Mouse (Mus musculus): ENCODE data around the gene Scrn1. TPM values are rescaled to one million over a fixed set of nuclear protein-coding genes. Genes with fewer than 3 reads are reported as not detected.
A peak's percentile ranks its signal among the peaks of the same experiment; 100 is the strongest.

Gene Scrn1
- polyA plus RNA-seq, 1 experiment from 2014 or later: 2.8 TPM

DNA sequence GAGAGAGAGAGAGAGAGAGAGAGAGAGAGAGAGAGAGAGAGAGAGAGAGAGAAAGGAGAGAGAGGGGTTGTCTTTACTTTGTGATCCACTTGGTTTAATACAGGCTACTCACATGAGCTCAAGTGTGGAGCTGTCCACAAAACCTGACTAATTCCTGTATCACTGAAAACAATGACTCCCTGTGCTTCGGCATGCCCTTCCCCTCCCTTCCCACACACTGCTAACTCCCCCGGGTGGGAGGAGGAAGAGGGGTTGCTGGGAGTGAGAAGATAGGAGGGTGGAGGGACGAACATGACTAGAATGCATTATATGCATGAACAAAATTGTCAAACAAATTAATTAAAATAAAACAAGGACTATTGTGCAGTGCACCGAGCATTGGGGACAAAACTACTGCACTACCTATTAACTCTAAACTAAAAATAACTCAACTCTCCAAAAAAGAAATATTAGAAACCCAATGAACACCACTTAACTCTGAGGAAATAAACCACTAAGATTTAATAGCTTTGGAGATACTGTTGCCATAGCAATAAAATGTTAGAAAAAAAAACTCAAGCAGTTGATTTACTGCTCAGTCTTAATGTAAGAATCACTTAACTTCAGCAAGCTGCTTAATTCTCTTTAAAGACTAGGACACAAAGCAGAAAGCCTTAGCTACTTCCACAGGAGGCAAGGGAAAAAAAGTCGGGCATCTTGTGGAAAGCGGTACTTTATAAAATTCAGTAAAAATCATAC, 7.1 kb upstream of the Scrn1 start:
- Histone ChIP-seq H3K4me3 (ENCODE audit: low read depth, low read length) (no peak overlapping the region), H3K4me1 (ENCODE audit: insufficient read depth, low read depth, low read length) (no peaks in the 10 kb centered on the region), H3K9ac (replicated peaks; ENCODE audit: low read depth) (no peak overlapping the region), H3K36me3 (ENCODE audit: insufficient read depth, low read length) (no peaks in the 10 kb centered on the region), H3K9me3 (ENCODE audit: low read length) (no peaks in the 10 kb centered on the region), H3K4me2 (replicated peaks; ENCODE audit: low read depth, low read length) (no peak overlapping the region), H3K27ac (ENCODE audit: low read length) (no peak overlapping the region), H3K27me3 (replicated peaks; ENCODE audit: insufficient read depth, low read length) (no peaks in the 10 kb centered on the region)
- DNase-seq (ENCODE audit: low spot score): peak; percentile 21
- TF ChIP-seq EP300 (IDR thresholded peaks at IDR 0.05) (no peak), CTCF (IDR thresholded peaks at IDR 0.05) (no peak)
- 34% methylated on average over 6 of the region's 6 CpGs for WGBS
- no peak for ATAC-seq

DNA sequence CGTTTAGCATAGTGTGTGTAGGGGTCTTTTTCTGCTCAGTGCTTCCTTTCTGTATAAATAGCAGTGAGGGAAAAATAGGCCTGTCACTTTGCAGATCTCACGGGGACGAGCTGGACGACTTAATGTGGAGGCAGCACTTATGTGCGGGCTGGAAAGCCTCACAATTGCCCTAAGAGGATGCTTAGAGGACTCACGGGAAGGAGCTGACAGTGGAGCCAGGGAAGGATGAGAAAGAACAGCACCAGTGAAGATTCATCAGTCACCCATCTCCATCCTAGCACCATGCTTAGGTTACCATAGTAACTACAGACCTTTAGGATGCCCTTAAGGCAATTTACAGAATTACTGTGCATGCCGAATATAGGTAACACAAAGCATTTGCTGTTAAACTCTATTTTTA, 3.5 kb upstream of the Scrn1 start:
- Histone ChIP-seq H3K4me2 (replicated peaks; ENCODE audit: low read depth, low read length) (no peak overlapping the region), H3K36me3 (ENCODE audit: insufficient read depth, low read length) (no peaks in the 10 kb centered on the region), H3K9ac (replicated peaks; ENCODE audit: low read depth) (no peak overlapping the region), H3K27ac (ENCODE audit: low read length) (no peak overlapping the region), H3K9me3 (ENCODE audit: low read length) (no peaks in the 10 kb centered on the region), H3K4me1 (ENCODE audit: insufficient read depth, low read depth, low read length) (no peaks in the 10 kb centered on the region), H3K4me3 (ENCODE audit: low read depth, low read length) (no peak overlapping the region), H3K27me3 (replicated peaks; ENCODE audit: insufficient read depth, low read length) (no peaks in the 10 kb centered on the region)
- WGBS: 54% methylated on average over 7 of the region's 7 CpGs
- no peak for DNase-seq (ENCODE audit: low spot score)
- no peak for ATAC-seq
- no peak for TF ChIP-seq EP300 (IDR thresholded peaks at IDR 0.05)
- TF ChIP-seq CTCF (IDR thresholded peaks at IDR 0.05): no peak

GRCm38 (mm10) chr6:54566546-54566919, 244 bp upstream of the Scrn1 start:
- ATAC-seq (no peak), DNase-seq (ENCODE audit: low spot score) (no peak)
- Histone ChIP-seq H3K4me2 (replicated peaks; ENCODE audit: low read depth, low read length) (peak overlapping the region; percentile 74), H3K27ac (ENCODE audit: low read length) (no peak overlapping the region), H3K9ac (replicated peaks; ENCODE audit: low read depth) (no peak overlapping the region), H3K9me3 (ENCODE audit: low read length) (no peaks in the 10 kb centered on the region), H3K4me1 (ENCODE audit: insufficient read depth, low read depth, low read length) (no peaks in the 10 kb centered on the region), H3K36me3 (ENCODE audit: insufficient read depth, low read length) (no peaks in the 10 kb centered on the region), H3K4me3 (ENCODE audit: low read depth, low read length) (peak overlapping the region; percentile 37), H3K27me3 (replicated peaks; ENCODE audit: insufficient read depth, low read length) (no peaks in the 10 kb centered on the region)
- no peak for TF ChIP-seq EP300 (IDR thresholded peaks at IDR 0.05)
- TF ChIP-seq CTCF (IDR thresholded peaks at IDR 0.05): no peak
- WGBS: 13% methylated on average over 6 of the region's 6 CpGs

- Histone ChIP-seq H3K4me3 (ENCODE audit: low read depth, low read length) (no peak overlapping the region), H3K9ac (replicated peaks; ENCODE audit: low read depth) (no peak overlapping the region), H3K9me3 (ENCODE audit: low read length) (no peaks in the 10 kb centered on the region), H3K27me3 (replicated peaks; ENCODE audit: insufficient read depth, low read length) (no peaks in the 10 kb centered on the region), H3K27ac (ENCODE audit: low read length) (no peak overlapping the region), H3K4me2 (replicated peaks; ENCODE audit: low read depth, low read length) (no peak overlapping the region), H3K4me1 (ENCODE audit: insufficient read depth, low read depth, low read length) (no peaks in the 10 kb centered on the region), H3K36me3 (ENCODE audit: insufficient read depth, low read length) (no peaks in the 10 kb centered on the region)
- 61% methylated on average over 3 of the region's 3 CpGs for WGBS
- DNase-seq (ENCODE audit: low spot score) (no peak), ATAC-seq (no peak)
- TF ChIP-seq CTCF (IDR thresholded peaks at IDR 0.05): no peak
Observed at GRCm38 (mm10) chr6:54565012-54565411, 1.3 kb downstream of the Scrn1 start.

DNA sequence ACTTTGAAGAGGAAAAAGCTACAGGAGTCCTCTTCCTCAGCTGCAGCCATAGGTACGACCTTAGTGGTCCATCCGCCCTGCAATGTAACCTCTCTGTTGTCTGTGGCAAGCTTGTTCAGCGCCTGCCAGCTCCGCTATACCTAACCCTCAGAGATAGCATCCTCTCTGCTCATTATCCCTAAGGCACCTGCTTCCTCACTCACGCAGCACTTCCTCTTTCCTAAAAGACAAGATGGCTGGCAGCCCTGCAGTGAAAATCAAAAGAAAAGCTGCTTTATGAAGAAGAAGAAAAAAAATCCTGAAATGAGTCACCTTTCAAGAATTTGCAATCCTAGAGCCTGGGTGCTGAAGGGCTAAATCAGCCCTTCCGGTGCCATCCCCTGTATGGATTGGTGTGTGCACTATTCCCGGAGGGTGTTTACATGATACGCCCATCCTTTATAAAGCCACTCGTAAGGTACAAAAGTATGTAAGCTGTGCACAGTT, 1.7 kb downstream of the Scrn1 start:
- TF ChIP-seq EP300 (IDR thresholded peaks at IDR 0.05): no peak
- no peak for TF ChIP-seq CTCF (IDR thresholded peaks at IDR 0.05)
- H3K9me3 ChIP-seq (ENCODE audit: low read length): no peaks in the 10 kb centered on the region
- H3K4me3 ChIP-seq (ENCODE audit: low read depth, low read length): no peak overlapping the region
- no peak overlapping the region for H3K27ac ChIP-seq (ENCODE audit: low read length)
- WGBS: 57% methylated on average over 9 of the region's 9 CpGs
- no peak overlapping the region for H3K9ac ChIP-seq (replicated peaks; ENCODE audit: low read depth)
- H3K27me3 ChIP-seq (replicated peaks; ENCODE audit: insufficient read depth, low read length): no peaks in the 10 kb centered on the region
- H3K4me2 ChIP-seq (replicated peaks; ENCODE audit: low read depth, low read length): no peak overlapping the region
- no peaks in the 10 kb centered on the region for H3K36me3 ChIP-seq (ENCODE audit: insufficient read depth, low read length)
- no peak for ATAC-seq
- no peaks in the 10 kb centered on the region for H3K4me1 ChIP-seq (ENCODE audit: insufficient read depth, low read depth, low read length)
- DNase-seq (ENCODE audit: low spot score): no peak

- Histone ChIP-seq H3K4me1 (ENCODE audit: insufficient read depth, low read depth, low read length) (no peaks in the 10 kb centered on the region), H3K27ac (ENCODE audit: low read length) (no peak overlapping the region), H3K36me3 (ENCODE audit: insufficient read depth, low read length) (no peaks in the 10 kb centered on the region), H3K9me3 (ENCODE audit: low read length) (no peaks in the 10 kb centered on the region), H3K27me3 (replicated peaks; ENCODE audit: insufficient read depth, low read length) (no peaks in the 10 kb centered on the region), H3K4me3 (ENCODE audit: low read depth, low read length) (no peak overlapping the region), H3K9ac (replicated peaks; ENCODE audit: low read depth) (no peak overlapping the region), H3K4me2 (replicated peaks; ENCODE audit: low read depth, low read length) (no peak overlapping the region)
- no peak for ATAC-seq
- 90% methylated on average over 4 of the region's 4 CpGs for whole genome bisulfite sequencing
- no peak for DNase-seq (ENCODE audit: low spot score)
- TF ChIP-seq EP300 (IDR thresholded peaks at IDR 0.05) (no peak), CTCF (IDR thresholded peaks at IDR 0.05) (no peak)
Observed at GRCm38 (mm10) chr6:54563561-54563960, 2.7 kb downstream of the Scrn1 start.

Data from lung, postnatal 0 days (tissue).